Mouse (Mus musculus): ENCODE results near the gene Prps2. TPM values are rescaled to one million over a fixed set of nuclear protein-coding genes. Genes with fewer than 3 reads are reported as not detected.
"Not testable (repeated sequence)": the region's sequence is repeated elsewhere in the genome, so short reads cannot be mapped to it uniquely, and the experiment has no call there.

Gene Prps2
- 13.6 and 14.8 TPM in 2 replicates for polyA plus RNA-seq (2014; fragmentation: Nextera tagmentation; extraction: Ambion mirVana)

DNA sequence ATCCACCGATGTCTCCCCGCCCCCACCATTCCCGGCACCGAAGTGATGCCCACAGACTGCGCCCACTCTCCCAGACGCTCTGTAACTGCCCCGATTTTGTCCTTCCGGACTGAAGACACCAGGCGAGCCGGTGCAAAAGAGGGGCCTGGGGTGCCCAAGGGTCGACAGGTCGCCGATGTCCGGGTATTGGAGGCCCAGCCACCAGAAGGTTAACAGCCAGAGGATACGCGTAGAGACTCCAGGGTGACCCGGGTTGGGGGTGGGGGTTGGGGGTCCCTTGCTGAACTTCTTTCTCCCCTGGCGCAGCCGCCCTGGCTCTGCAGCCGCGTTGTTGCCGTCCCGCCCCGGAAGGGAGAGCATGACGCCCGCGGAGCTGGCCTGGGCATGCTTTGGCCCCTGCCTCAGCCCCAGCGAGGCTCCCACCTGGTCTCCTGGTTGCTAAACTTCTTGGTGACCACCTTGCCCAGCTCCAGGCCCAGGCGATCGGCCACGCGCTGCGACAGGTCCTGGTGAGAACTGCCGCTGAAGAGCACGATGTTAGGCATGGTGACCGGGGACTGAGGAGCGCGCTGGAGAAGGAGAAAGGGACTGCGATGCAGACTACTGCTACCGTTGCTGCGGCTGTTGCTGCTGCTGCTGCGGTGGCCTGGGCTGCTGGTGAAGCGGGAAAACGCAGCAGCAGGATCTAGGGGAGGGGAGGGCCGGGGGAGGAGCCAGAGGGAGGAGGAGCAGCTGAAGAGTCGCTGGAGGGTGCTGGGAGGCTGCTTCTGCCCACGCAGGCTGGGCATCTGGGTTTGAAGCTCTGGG is at the start of gene Prps2:
Gene Prps2, minus strand, starts transcription at position 703 of the 807 bp plus-strand sequence.
- Histone ChIP-seq H3K4me3 (ENCODE audit: low read depth, low read length) (peak within 1 kb of the TSS; percentile 55), H3K9me3 (ENCODE audit: control insufficient read depth, low read length) (no peaks in the 10 kb centered on the region), H3K4me2 (ENCODE audit: low read depth, low read length) (peak within 1 kb of the TSS; percentile 69), H3K27me3 (replicated peaks; ENCODE audit: control insufficient read depth, insufficient read depth, low read length) (peaks cover 29% of the 10 kb centered on the region), H3K4me1 (ENCODE audit: control insufficient read depth, insufficient read depth, low read length) (no peaks in the 10 kb centered on the region), H3K36me3 (ENCODE audit: control insufficient read depth, insufficient read depth, low read length) (no peaks in the 10 kb centered on the region), H3K9ac (ENCODE audit: low read depth, low read length) (peak within 1 kb of the TSS; percentile 71), H3K27ac (replicated peaks; ENCODE audit: low read depth, low read length) (0 out of 2 replicates have a peak within 1 kb of the TSS, but pooled peaks have one; percentile 52)
- ATAC-seq (ENCODE audit: low read depth) (peak; percentile 93), DNase-seq (ENCODE audit: low spot score) (peak; percentile 67)
- 21% methylated on average over 26 of the region's 47 CpGs for WGBS

- Histone ChIP-seq H3K9me3 (ENCODE audit: control insufficient read depth, low read length) (no peaks in the 10 kb centered on the region), H3K9ac (ENCODE audit: low read depth, low read length) (no peak overlapping the region), H3K4me2 (ENCODE audit: low read depth, low read length) (no peak overlapping the region), H3K4me1 (ENCODE audit: control insufficient read depth, insufficient read depth, low read length) (no peaks in the 10 kb centered on the region), H3K4me3 (ENCODE audit: low read depth, low read length) (no peak overlapping the region), H3K36me3 (ENCODE audit: control insufficient read depth, insufficient read depth, low read length) (no peaks in the 10 kb centered on the region), H3K27ac (replicated peaks; ENCODE audit: low read depth, low read length) (no peak overlapping the region), H3K27me3 (replicated peaks; ENCODE audit: control insufficient read depth, insufficient read depth, low read length) (peaks cover 4% of the 10 kb centered on the region; the same call in 1 of the 2 replicates)
- no peak for DNase-seq (ENCODE audit: low spot score)
- ATAC-seq (ENCODE audit: low read depth) = no peak
- WGBS = 39% methylated on average over 1 of the region's 1 CpGs
Measured at GRCm38 (mm10) chrX:167417654-167418053, 35.1 kb upstream of the Prps2 start.

DNA sequence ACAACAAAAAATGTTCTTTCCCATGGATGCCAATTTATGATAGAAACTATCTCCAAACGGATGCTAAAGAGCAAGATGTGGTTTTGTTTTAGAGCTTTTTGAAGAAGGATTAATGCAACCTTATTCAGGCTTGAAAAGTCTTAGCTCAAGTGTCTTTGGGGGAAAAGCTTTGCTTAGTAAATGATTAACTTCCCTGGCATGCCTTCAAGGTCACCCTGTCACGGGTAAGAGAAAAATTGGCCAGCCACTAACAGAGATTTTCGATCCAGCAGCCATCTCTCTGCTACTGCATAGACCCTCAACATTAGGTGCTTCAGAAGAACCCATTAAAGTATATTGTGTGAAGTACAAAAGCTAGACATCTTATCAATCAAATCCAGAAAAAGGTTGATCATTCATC is 12.4 kb upstream of the Prps2 start:
- Histone ChIP-seq H3K27ac (replicated peaks; ENCODE audit: low read depth, low read length) (no peak overlapping the region), H3K27me3 (replicated peaks; ENCODE audit: control insufficient read depth, insufficient read depth, low read length) (peaks cover 7% of the 10 kb centered on the region), H3K4me1 (ENCODE audit: control insufficient read depth, insufficient read depth, low read length) (no peaks in the 10 kb centered on the region), H3K4me3 (ENCODE audit: low read depth, low read length) (no peak overlapping the region), H3K9me3 (ENCODE audit: control insufficient read depth, low read length) (no peaks in the 10 kb centered on the region), H3K9ac (ENCODE audit: low read depth, low read length) (no peak overlapping the region), H3K36me3 (ENCODE audit: control insufficient read depth, insufficient read depth, low read length) (no peaks in the 10 kb centered on the region), H3K4me2 (ENCODE audit: low read depth, low read length) (no peak overlapping the region)
- DNase-seq (ENCODE audit: low spot score) = no peak
- WGBS = 59% methylated on average over 3 of the region's 3 CpGs
- ATAC-seq (ENCODE audit: low read depth) = no peak

DNA sequence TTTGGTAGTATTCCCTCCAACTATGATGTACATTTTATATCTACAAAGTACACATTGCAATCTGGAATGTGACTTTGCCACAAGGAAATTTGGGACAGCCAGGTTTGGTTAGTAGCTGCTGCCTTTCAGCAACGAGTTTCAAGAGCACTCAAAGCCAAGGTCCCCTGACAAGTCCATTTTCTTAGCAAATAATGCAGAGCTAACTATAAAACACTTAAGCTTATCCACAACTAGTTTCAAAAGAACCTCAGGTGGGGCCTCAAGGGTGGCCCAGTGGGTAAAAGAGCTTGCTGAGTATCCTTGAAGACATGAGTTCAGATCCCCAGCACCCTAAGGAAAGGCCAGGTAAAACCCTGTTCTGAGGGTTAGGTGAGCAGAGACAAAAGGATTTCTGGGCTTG is 4.1 kb upstream of the Prps2 start:
- ATAC-seq (ENCODE audit: low read depth) = no peak
- no peaks in the 10 kb centered on the region for H3K36me3 ChIP-seq (ENCODE audit: control insufficient read depth, insufficient read depth, low read length)
- WGBS = 58% methylated on average over 1 of the region's 1 CpGs

DNA sequence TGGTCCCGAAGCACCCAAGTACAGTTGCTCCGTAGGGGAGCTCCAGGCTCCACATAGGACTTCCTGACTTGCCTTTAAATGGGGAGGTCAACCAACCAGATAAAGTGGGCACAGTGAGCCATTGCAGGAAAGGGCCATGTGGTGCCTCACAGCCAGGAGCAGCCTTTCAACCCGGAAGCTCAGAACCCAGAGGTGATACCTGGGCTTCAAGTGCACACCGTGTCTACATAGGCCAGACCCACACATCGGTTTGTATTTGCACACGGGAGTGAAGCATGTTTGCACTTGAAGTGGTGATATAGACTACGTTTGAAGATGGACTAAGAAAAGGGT is 271 bp upstream of the Prps2 start:
- no peak overlapping the region for H3K27ac ChIP-seq (replicated peaks; ENCODE audit: low read depth, low read length)
- H3K9me3 ChIP-seq (ENCODE audit: control insufficient read depth, low read length) = no peaks in the 10 kb centered on the region
- DNase-seq (ENCODE audit: low spot score) (no peak), ATAC-seq (ENCODE audit: low read depth) (peak; percentile 57)
- peak overlapping the region; percentile 69 for H3K4me2 ChIP-seq (ENCODE audit: low read depth, low read length)
- no peak overlapping the region for H3K9ac ChIP-seq (ENCODE audit: low read depth, low read length)
- peak overlapping the region; percentile 55 for H3K4me3 ChIP-seq (ENCODE audit: low read depth, low read length)
- no peaks in the 10 kb centered on the region for H3K4me1 ChIP-seq (ENCODE audit: control insufficient read depth, insufficient read depth, low read length)
- H3K36me3 ChIP-seq (ENCODE audit: control insufficient read depth, insufficient read depth, low read length) = no peaks in the 10 kb centered on the region
- peaks cover 27% of the 10 kb centered on the region for H3K27me3 ChIP-seq (replicated peaks; ENCODE audit: control insufficient read depth, insufficient read depth, low read length)
- 35% methylated on average over 7 of the region's 7 CpGs for WGBS

More for the DNA sequence above, 4.1 kb upstream of the Prps2 start:
- Histone ChIP-seq H3K4me1 (ENCODE audit: control insufficient read depth, insufficient read depth, low read length) (no peaks in the 10 kb centered on the region), H3K9ac (ENCODE audit: low read depth, low read length) (no peak overlapping the region), H3K4me3 (ENCODE audit: low read depth, low read length) (no peak overlapping the region), H3K27me3 (replicated peaks; ENCODE audit: control insufficient read depth, insufficient read depth, low read length) (peaks cover 20% of the 10 kb centered on the region), H3K4me2 (ENCODE audit: low read depth, low read length) (no peak overlapping the region), H3K27ac (replicated peaks; ENCODE audit: low read depth, low read length) (no peak overlapping the region), H3K9me3 (ENCODE audit: control insufficient read depth, low read length) (no peaks in the 10 kb centered on the region)
- no peak for DNase-seq (ENCODE audit: low spot score)

GRCm38 (mm10) chrX:167381583-167382046 is 934 bp downstream of the Prps2 start:
- H3K4me3 ChIP-seq (ENCODE audit: low read depth, low read length) = peak overlapping the region; percentile 55
- no peaks in the 10 kb centered on the region for H3K9me3 ChIP-seq (ENCODE audit: control insufficient read depth, low read length)
- peaks cover 22% of the 10 kb centered on the region for H3K27me3 ChIP-seq (replicated peaks; ENCODE audit: control insufficient read depth, insufficient read depth, low read length)
- DNase-seq (ENCODE audit: low spot score) (peak; percentile 3), ATAC-seq (ENCODE audit: low read depth) (no peak)
- WGBS = 16% methylated on average over 18 of the region's 18 CpGs
- no peak overlapping the region for H3K27ac ChIP-seq (replicated peaks; ENCODE audit: low read depth, low read length)
- peak overlapping the region; percentile 71 for H3K9ac ChIP-seq (ENCODE audit: low read depth, low read length)
- H3K4me2 ChIP-seq (ENCODE audit: low read depth, low read length) = peak overlapping the region; percentile 69
- no peaks in the 10 kb centered on the region for H3K36me3 ChIP-seq (ENCODE audit: control insufficient read depth, insufficient read depth, low read length)
- H3K4me1 ChIP-seq (ENCODE audit: control insufficient read depth, insufficient read depth, low read length) = no peaks in the 10 kb centered on the region

- no peaks in the 10 kb centered on the region for H3K36me3 ChIP-seq (ENCODE audit: control insufficient read depth, insufficient read depth, low read length)
- ATAC-seq (ENCODE audit: low read depth) = no peak
- H3K4me1 ChIP-seq (ENCODE audit: control insufficient read depth, insufficient read depth, low read length) = no peaks in the 10 kb centered on the region
- WGBS = 65% methylated on average over 4 of the region's 4 CpGs
- H3K27ac ChIP-seq (replicated peaks; ENCODE audit: low read depth, low read length) = no peak overlapping the region
- peaks cover 18% of the 10 kb centered on the region for H3K27me3 ChIP-seq (replicated peaks; ENCODE audit: control insufficient read depth, insufficient read depth, low read length)
- H3K4me2 ChIP-seq (ENCODE audit: low read depth, low read length) = no peak overlapping the region
- no peak overlapping the region for H3K4me3 ChIP-seq (ENCODE audit: low read depth, low read length)
- H3K9ac ChIP-seq (ENCODE audit: low read depth, low read length) = no peak overlapping the region
- no peak for DNase-seq (ENCODE audit: low spot score)
- no peaks in the 10 kb centered on the region for H3K9me3 ChIP-seq (ENCODE audit: control insufficient read depth, low read length)
Measured at GRCm38 (mm10) chrX:167380073-167380472, 2.5 kb downstream of the Prps2 start.

GRCm38 (mm10) chrX:167361231-167361630 is 21.3 kb downstream of the Prps2 start:
- H3K36me3 ChIP-seq (ENCODE audit: control insufficient read depth, insufficient read depth, low read length); H3K9ac ChIP-seq (ENCODE audit: low read depth, low read length); H3K4me3 ChIP-seq (ENCODE audit: low read depth, low read length); H3K27ac ChIP-seq (replicated peaks; ENCODE audit: low read depth, low read length); H3K4me1 ChIP-seq (ENCODE audit: control insufficient read depth, insufficient read depth, low read length); ATAC-seq (ENCODE audit: low read depth); H3K9me3 ChIP-seq (ENCODE audit: control insufficient read depth, low read length); H3K4me2 ChIP-seq (ENCODE audit: low read depth, low read length); DNase-seq (ENCODE audit: low spot score); H3K27me3 ChIP-seq (replicated peaks; ENCODE audit: control insufficient read depth, insufficient read depth, low read length): not testable (repeated sequence)
- 85% methylated on average over 3 of the region's 3 CpGs for WGBS

- Histone ChIP-seq H3K4me3 (ENCODE audit: low read depth, low read length) (no peak overlapping the region), H3K4me2 (ENCODE audit: low read depth, low read length) (no peak overlapping the region), H3K4me1 (ENCODE audit: control insufficient read depth, insufficient read depth, low read length) (no peaks in the 10 kb centered on the region), H3K27me3 (replicated peaks; ENCODE audit: control insufficient read depth, insufficient read depth, low read length) (peaks cover 4% of the 10 kb centered on the region; the same call in 1 of the 2 replicates), H3K36me3 (ENCODE audit: control insufficient read depth, insufficient read depth, low read length) (peaks cover 6% of the 10 kb centered on the region; the same call in 1 of the 2 replicates), H3K27ac (replicated peaks; ENCODE audit: low read depth, low read length) (no peak overlapping the region), H3K9me3 (ENCODE audit: control insufficient read depth, low read length) (no peaks in the 10 kb centered on the region), H3K9ac (ENCODE audit: low read depth, low read length) (no peak overlapping the region)
- ATAC-seq (ENCODE audit: low read depth) = no peak
- WGBS = 85% methylated on average over 7 of the region's 7 CpGs
- no peak for DNase-seq (ENCODE audit: low spot score)
Measured at GRCm38 (mm10) chrX:167359704-167360103, 22.8 kb downstream of the Prps2 start.
